Mouse (Mus musculus): ENCODE results near the gene Sycp2. TPM values are rescaled to one million over a fixed set of nuclear protein-coding genes. Genes with fewer than 3 reads are reported as not detected.

Sycp2 gene
- total and polyA plus RNA-seq, 2 experiments from 2014 or later: 0.15 to 1.1 TPM

- no peaks in the 10 kb centered on the region for H3K9me3 ChIP-seq (ENCODE audit: low read length)
- 42% methylated on average over 4 of the region's 4 CpGs for WGBS
- H3K4me3 ChIP-seq (ENCODE audit: low read depth, low read length): no peak overlapping the region
- no peaks in the 10 kb centered on the region for H3K27me3 ChIP-seq (ENCODE audit: insufficient read depth, low read length)
- no peaks in the 10 kb centered on the region for H3K36me3 ChIP-seq (ENCODE audit: insufficient read depth)
- H3K4me1 ChIP-seq (ENCODE audit: insufficient read depth): no peaks in the 10 kb centered on the region
- peak; percentile 69; the same call in 1 of the 2 replicates for ATAC-seq
- H3K27ac ChIP-seq (ENCODE audit: low read depth, low read length): no peak overlapping the region
- no peak overlapping the region for H3K4me2 ChIP-seq (ENCODE audit: low read depth)
- H3K9ac ChIP-seq: no peak overlapping the region
- DNase-seq: peak; percentile 77
- TF ChIP-seq CTCF (IDR thresholded peaks at IDR 0.05; ENCODE audit: low read depth): peak; percentile 77
Measured at GRCm38 (mm10) chr2:178426229-178426628, 18.7 kb upstream of the Sycp2 start.

DNA sequence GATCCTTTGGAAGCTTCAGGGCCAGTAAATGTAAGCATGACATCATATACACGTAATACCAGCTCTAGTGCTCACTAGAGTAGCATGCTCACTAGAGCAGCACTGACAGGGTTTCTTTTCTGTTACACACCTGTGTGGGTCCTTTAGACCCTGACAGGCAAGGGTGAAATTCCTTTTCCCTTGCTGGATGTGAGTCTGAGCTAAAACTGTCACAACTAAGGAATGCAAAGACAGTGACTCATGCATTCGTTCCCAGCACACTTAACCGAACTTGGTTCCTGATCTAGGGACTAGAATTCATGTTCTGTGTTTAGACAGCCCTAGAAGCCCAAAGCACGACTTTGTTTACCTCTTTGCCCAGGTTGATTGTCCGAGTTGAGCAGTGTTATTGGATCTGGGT is 15.7 kb upstream of the Sycp2 start:
- H3K9me3 ChIP-seq (ENCODE audit: low read length): no peaks in the 10 kb centered on the region
- no peaks in the 10 kb centered on the region for H3K27me3 ChIP-seq (ENCODE audit: insufficient read depth, low read length)
- 79% methylated on average over 5 of the region's 5 CpGs for WGBS
- ATAC-seq (no peak), DNase-seq (no peak)
- H3K27ac ChIP-seq (ENCODE audit: low read depth, low read length): no peak overlapping the region
- no peak overlapping the region for H3K4me3 ChIP-seq (ENCODE audit: low read depth, low read length)
- no peaks in the 10 kb centered on the region for H3K36me3 ChIP-seq (ENCODE audit: insufficient read depth)
- H3K4me1 ChIP-seq (ENCODE audit: insufficient read depth): no peaks in the 10 kb centered on the region
- no peak overlapping the region for H3K9ac ChIP-seq
- no peak overlapping the region for H3K4me2 ChIP-seq (ENCODE audit: low read depth)
- TF ChIP-seq CTCF (IDR thresholded peaks at IDR 0.05; ENCODE audit: low read depth): no peak

DNA sequence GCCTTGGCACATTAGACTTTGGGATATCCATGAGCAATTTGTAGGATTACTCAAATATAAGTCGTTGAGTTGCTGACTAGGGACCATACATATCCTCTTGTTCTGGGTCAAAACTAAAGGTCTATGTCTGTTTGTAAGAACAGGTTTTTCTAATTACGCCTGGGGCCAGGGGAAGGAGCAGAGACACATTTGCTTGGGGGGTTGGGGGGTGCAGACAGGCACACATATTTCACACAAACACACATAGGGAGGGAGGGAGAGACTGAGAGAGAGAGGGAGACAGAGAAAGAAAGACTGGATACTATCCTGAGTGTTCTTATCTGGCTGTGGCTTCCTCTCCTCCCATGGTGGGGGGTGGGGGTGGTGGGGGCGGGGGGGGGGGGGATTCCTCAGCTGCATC is 14.7 kb upstream of the Sycp2 start:
- 49% methylated on average over 3 of the region's 3 CpGs for WGBS
- ATAC-seq (no peak), DNase-seq (no peak)
- H3K4me2 ChIP-seq (ENCODE audit: low read depth): no peak overlapping the region
- H3K4me1 ChIP-seq (ENCODE audit: insufficient read depth): no peaks in the 10 kb centered on the region
- no peaks in the 10 kb centered on the region for H3K9me3 ChIP-seq (ENCODE audit: low read length)
- H3K9ac ChIP-seq: no peak overlapping the region
- H3K36me3 ChIP-seq (ENCODE audit: insufficient read depth): no peaks in the 10 kb centered on the region
- H3K27me3 ChIP-seq (ENCODE audit: insufficient read depth, low read length): no peaks in the 10 kb centered on the region
- H3K4me3 ChIP-seq (ENCODE audit: low read depth, low read length): no peak overlapping the region
- TF ChIP-seq CTCF (IDR thresholded peaks at IDR 0.05; ENCODE audit: low read depth): no peak
- H3K27ac ChIP-seq (ENCODE audit: low read depth, low read length): no peak overlapping the region

DNA sequence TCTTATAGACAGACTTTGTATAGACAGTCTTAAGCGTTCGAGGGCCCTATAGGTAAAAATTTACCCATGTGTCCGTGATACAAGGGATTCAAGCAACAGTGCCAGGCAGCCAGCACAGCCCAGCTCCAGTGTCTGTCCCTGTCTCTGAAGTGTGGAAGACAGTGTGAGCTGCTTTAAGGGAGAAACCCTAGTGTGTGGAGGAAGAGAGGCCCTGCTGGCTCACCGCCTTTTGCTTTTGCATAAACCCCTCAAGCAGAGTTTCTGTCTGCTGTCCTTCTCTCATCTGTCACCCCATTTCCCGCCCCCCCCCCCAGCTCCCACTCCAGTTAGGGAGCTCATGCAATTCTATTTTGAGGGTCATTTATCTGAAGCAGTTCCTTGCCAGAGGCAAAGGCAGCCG is 14.1 kb upstream of the Sycp2 start:
- no peak overlapping the region for H3K9ac ChIP-seq
- 63% methylated on average over 6 of the region's 6 CpGs for WGBS
- no peaks in the 10 kb centered on the region for H3K36me3 ChIP-seq (ENCODE audit: insufficient read depth)
- H3K27me3 ChIP-seq (ENCODE audit: insufficient read depth, low read length): no peaks in the 10 kb centered on the region
- DNase-seq: no peak
- H3K4me1 ChIP-seq (ENCODE audit: insufficient read depth): no peaks in the 10 kb centered on the region
- no peak overlapping the region for H3K4me2 ChIP-seq (ENCODE audit: low read depth)
- no peak for TF ChIP-seq CTCF (IDR thresholded peaks at IDR 0.05; ENCODE audit: low read depth)
- no peak for ATAC-seq
- H3K4me3 ChIP-seq (ENCODE audit: low read depth, low read length): no peak overlapping the region
- H3K27ac ChIP-seq (ENCODE audit: low read depth, low read length): no peak overlapping the region
- H3K9me3 ChIP-seq (ENCODE audit: low read length): no peaks in the 10 kb centered on the region

- no peak overlapping the region for H3K4me2 ChIP-seq (ENCODE audit: low read depth)
- H3K9me3 ChIP-seq (ENCODE audit: low read length): no peaks in the 10 kb centered on the region
- DNase-seq (no peak), ATAC-seq (no peak)
- H3K36me3 ChIP-seq (ENCODE audit: insufficient read depth): no peaks in the 10 kb centered on the region
- no peak overlapping the region for H3K27ac ChIP-seq (ENCODE audit: low read depth, low read length)
- H3K4me3 ChIP-seq (ENCODE audit: low read depth, low read length): no peak overlapping the region
- 84% methylated on average over 9 of the region's 9 CpGs for WGBS
- H3K27me3 ChIP-seq (ENCODE audit: insufficient read depth, low read length): no peaks in the 10 kb centered on the region
- H3K4me1 ChIP-seq (ENCODE audit: insufficient read depth): no peaks in the 10 kb centered on the region
- TF ChIP-seq CTCF (IDR thresholded peaks at IDR 0.05; ENCODE audit: low read depth): no peak
- H3K9ac ChIP-seq: no peak overlapping the region
Measured at GRCm38 (mm10) chr2:178420576-178420975, 13.1 kb upstream of the Sycp2 start.

GRCm38 (mm10) chr2:178416970-178417369 is 9.5 kb upstream of the Sycp2 start:
- 0 out of 2 replicates have a peak, but pooled peaks cover 3% of the 10 kb centered on the region for H3K4me1 ChIP-seq (ENCODE audit: insufficient read depth)
- H3K36me3 ChIP-seq (ENCODE audit: insufficient read depth): no peaks in the 10 kb centered on the region
- H3K27me3 ChIP-seq (ENCODE audit: insufficient read depth, low read length): no peaks in the 10 kb centered on the region
- H3K9ac ChIP-seq: no peak overlapping the region
- 80% methylated on average over 4 of the region's 4 CpGs for WGBS
- no peak overlapping the region for H3K4me2 ChIP-seq (ENCODE audit: low read depth)
- no peak for TF ChIP-seq CTCF (IDR thresholded peaks at IDR 0.05; ENCODE audit: low read depth)
- H3K4me3 ChIP-seq (ENCODE audit: low read depth, low read length): no peak overlapping the region
- ATAC-seq (no peak), DNase-seq (no peak)
- H3K9me3 ChIP-seq (ENCODE audit: low read length): no peaks in the 10 kb centered on the region
- no peak overlapping the region for H3K27ac ChIP-seq (ENCODE audit: low read depth, low read length)

- H3K4me3 ChIP-seq (ENCODE audit: low read depth, low read length): no peak overlapping the region
- no peak overlapping the region for H3K27ac ChIP-seq (ENCODE audit: low read depth, low read length)
- no peaks in the 10 kb centered on the region for H3K36me3 ChIP-seq (ENCODE audit: insufficient read depth)
- no peaks in the 10 kb centered on the region for H3K9me3 ChIP-seq (ENCODE audit: low read length)
- H3K4me2 ChIP-seq (ENCODE audit: low read depth): no peak overlapping the region
- no peak for TF ChIP-seq CTCF (IDR thresholded peaks at IDR 0.05; ENCODE audit: low read depth)
- ATAC-seq (no peak), DNase-seq (no peak)
- 74% methylated on average over 13 of the region's 13 CpGs for WGBS
- no peak overlapping the region for H3K9ac ChIP-seq
- no peaks in the 10 kb centered on the region for H3K27me3 ChIP-seq (ENCODE audit: insufficient read depth, low read length)
- 0 out of 2 replicates have a peak, but pooled peaks cover 3% of the 10 kb centered on the region for H3K4me1 ChIP-seq (ENCODE audit: insufficient read depth)
Measured at GRCm38 (mm10) chr2:178416427-178416826, 8.9 kb upstream of the Sycp2 start.

GRCm38 (mm10) chr2:178415150-178415448 is 7.6 kb upstream of the Sycp2 start:
- DNase-seq (no peak), ATAC-seq (peak; percentile 56)
- no peaks in the 10 kb centered on the region for H3K27me3 ChIP-seq (ENCODE audit: insufficient read depth, low read length)
- H3K9me3 ChIP-seq (ENCODE audit: low read length): no peaks in the 10 kb centered on the region
- TF ChIP-seq CTCF (IDR thresholded peaks at IDR 0.05; ENCODE audit: low read depth): no peak
- H3K4me1 ChIP-seq (ENCODE audit: insufficient read depth): 0 out of 2 replicates have a peak, but pooled peaks cover 3% of the 10 kb centered on the region
- peak overlapping the region; percentile 72 for H3K4me3 ChIP-seq (ENCODE audit: low read depth, low read length)
- peak overlapping the region; percentile 66; the same call in 1 of the 2 replicates for H3K27ac ChIP-seq (ENCODE audit: low read depth, low read length)
- 17% methylated on average over 3 of the region's 3 CpGs for WGBS
- H3K9ac ChIP-seq: peak overlapping the region; percentile 54
- no peaks in the 10 kb centered on the region for H3K36me3 ChIP-seq (ENCODE audit: insufficient read depth)
- H3K4me2 ChIP-seq (ENCODE audit: low read depth): peak overlapping the region; percentile 99
